Comparison of ENCODE assay signal across 24 mouse cellular contexts in genomic region chr7:75504524-75504923, GRCm38 (mm10).
"Had no signal": no experiment of that assay in that cellular context is flagged by ENCODE, and none has a peak within 500 bp of the region (broad histone marks: within the 10 kb centered on the region; RNA-seq: fewer than 3 reads in every experiment).

No protein-coding gene starts in this region.

- H3K9me3 ChIP-seq: kidney, embryonic 15.5 days; limb, embryonic 12.5 days; limb, embryonic 15.5 days; midbrain, embryonic 12.5 days had no signal

- H3K27ac ChIP-seq: kidney, embryonic 15.5 days; limb, embryonic 12.5 days; limb, embryonic 15.5 days; liver, embryonic 14.5 days; macrophage; midbrain, embryonic 12.5 days; stomach, postnatal 0 days had no signal

- H3K9ac ChIP-seq: kidney, embryonic 15.5 days; limb, embryonic 12.5 days; limb, embryonic 15.5 days; liver, embryonic 14.5 days; liver, postnatal 0 days; lung, embryonic 14.5 days; midbrain, embryonic 12.5 days had no signal

- H3K27me3 ChIP-seq: kidney, embryonic 15.5 days; limb, embryonic 12.5 days; limb, embryonic 15.5 days; midbrain, embryonic 12.5 days had no signal

- DNase-seq: kidney, adult 11 months; kidney, adult 8-10 months; kidney, postnatal 10 days; kidney, postnatal 36 days; layer of hippocampus, postnatal 36 days; left cerebral cortex, postnatal 4 days; liver, postnatal 0 days; lung, embryonic 14.5 days; right cerebral cortex, postnatal 14 days; right cerebral cortex, postnatal 4 days; thymus, adult 2 months; thymus, postnatal 14 days; thymus, postnatal 4 days had no signal

- H3K4me2 ChIP-seq: kidney, embryonic 15.5 days; limb, embryonic 12.5 days; limb, embryonic 15.5 days; liver, embryonic 11.5 days; lung, embryonic 14.5 days; midbrain, embryonic 12.5 days had no signal

- H3K36me3 ChIP-seq: kidney, embryonic 15.5 days; limb, embryonic 12.5 days; limb, embryonic 15.5 days; midbrain, embryonic 12.5 days had no signal

- H3K4me3 ChIP-seq: kidney, embryonic 15.5 days; limb, embryonic 12.5 days; limb, embryonic 15.5 days; midbrain, embryonic 12.5 days; myocyte had no signal

- H3K4me1 ChIP-seq: limb, embryonic 15.5 days; midbrain, embryonic 12.5 days had no signal

- ATAC-seq: liver, postnatal 0 days; lung, postnatal 0 days; midbrain, embryonic 16.5 days had no signal
